Mouse (Mus musculus): ENCODE results near the gene Dhx33.

Dhx33 gene

GRCm38 (mm10) chr11:71004316-71004773 lies at the start of gene Dhx33:
Dhx33 (minus strand) TSS chr11:71004437.
- peak; percentile 99 for DNase-seq (ENCODE audit: low spot score in 2 of 2)

GRCm38 (mm10) chr11:71052554-71052953 lies 48.3 kb upstream of the Dhx33 start:
- DNase-seq (ENCODE audit: low spot score in 2 of 2): no peak

- no peak for DNase-seq (ENCODE audit: low spot score in 2 of 2)
Observed at GRCm38 (mm10) chr11:71039526-71040298, 35.5 kb upstream of the Dhx33 start.

GRCm38 (mm10) chr11:71033163-71033761 lies 29.0 kb upstream of the Dhx33 start, which contains the start of gene 6330403K07Rik:
6330403K07Rik (minus strand) TSS chr11:71033513.
- peak; percentile 83 to 91 for DNase-seq (ENCODE audit: low spot score in 2 of 2)

GRCm38 (mm10) chr11:71032491-71033162 lies 28.4 kb upstream of the Dhx33 start:
- DNase-seq (ENCODE audit: low spot score in 2 of 2): peak; percentile 54 to 65

GRCm38 (mm10) chr11:71032070-71032469 lies 27.8 kb upstream of the Dhx33 start:
- no peak for DNase-seq (ENCODE audit: low spot score in 2 of 2)

- DNase-seq (ENCODE audit: low spot score in 2 of 2): no peak
Observed at GRCm38 (mm10) chr11:71029403-71030118, 25.3 kb upstream of the Dhx33 start.

- no peak for DNase-seq (ENCODE audit: low spot score in 2 of 2)
Observed at GRCm38 (mm10) chr11:71028280-71028679, 24.0 kb upstream of the Dhx33 start.

GRCm38 (mm10) chr11:71019201-71020068 lies 15.2 kb upstream of the Dhx33 start, which contains the start of the genes Mis12 and Derl2:
Mis12 (plus strand) TSS chr11:71019611.
Derl2 (minus strand) TSS chr11:71019841.
- DNase-seq (ENCODE audit: low spot score in 2 of 2): peak; percentile 99 to 100

GRCm38 (mm10) chr11:71018416-71019200 lies 14.4 kb upstream of the Dhx33 start:
- DNase-seq (ENCODE audit: low spot score in 2 of 2): no peak

GRCm38 (mm10) chr11:71017051-71017450 lies 12.8 kb upstream of the Dhx33 start:
- no peak for DNase-seq (ENCODE audit: low spot score in 2 of 2)

GRCm38 (mm10) chr11:71012743-71013142 lies 8.5 kb upstream of the Dhx33 start:
- DNase-seq (ENCODE audit: low spot score in 2 of 2): no peak

- DNase-seq (ENCODE audit: low spot score in 2 of 2): no peak
Observed at GRCm38 (mm10) chr11:71008321-71008720, 4.1 kb upstream of the Dhx33 start.

- no peak for DNase-seq (ENCODE audit: low spot score in 2 of 2)
Observed at GRCm38 (mm10) chr11:71007831-71008230, 3.6 kb upstream of the Dhx33 start.

GRCm38 (mm10) chr11:71007026-71007425 lies 2.8 kb upstream of the Dhx33 start:
- DNase-seq (ENCODE audit: low spot score in 2 of 2): no peak

GRCm38 (mm10) chr11:71005046-71005445 lies 809 bp upstream of the Dhx33 start:
- DNase-seq (ENCODE audit: low spot score in 2 of 2): no peak

GRCm38 (mm10) chr11:71003611-71004315 lies 474 bp downstream of the Dhx33 start:
- DNase-seq (ENCODE audit: low spot score in 2 of 2): peak in 1 of 2 experiments; percentile 70

GRCm38 (mm10) chr11:71001167-71001566 lies 3.1 kb downstream of the Dhx33 start:
- DNase-seq (ENCODE audit: low spot score in 2 of 2): no peak

GRCm38 (mm10) chr11:70982557-70983228 lies 21.5 kb downstream of the Dhx33 start, which contains the start of gene C1qbp:
C1qbp (minus strand) TSS chr11:70983026.
- DNase-seq (ENCODE audit: low spot score in 2 of 2): peak; percentile 94 to 95
